Mouse (Mus musculus) erythroblast, embryonic 14.5 days (primary cell): ENCODE measurements around the gene Creg1.

ENCODE experiments used
- GATA1 ChIP-seq: IDR thresholded peaks from 2 replicates; pipeline ENCODE4 v1.6.1; 2012; ENCODE audit warnings: low read length, inconsistent platforms, mixed read lengths
- TAL1 ChIP-seq: IDR thresholded peaks from 3 replicates; pipeline ENCODE4 v1.6.1; 2012; ENCODE audit warnings: low read length, inconsistent platforms, mixed read lengths

- TF ChIP-seq TAL1: no peak
- no peak for TF ChIP-seq GATA1
Measured at GRCm38 (mm10) chr1:165790461-165791210, 27.1 kb downstream of the Creg1 start.
